Mouse (Mus musculus): ENCODE data around the gene Ywhaq.
"Not testable (repeated sequence)": the region's sequence is repeated elsewhere in the genome, so short reads cannot be mapped to it uniquely, and the experiment has no call there.

Gene Ywhaq

DNA sequence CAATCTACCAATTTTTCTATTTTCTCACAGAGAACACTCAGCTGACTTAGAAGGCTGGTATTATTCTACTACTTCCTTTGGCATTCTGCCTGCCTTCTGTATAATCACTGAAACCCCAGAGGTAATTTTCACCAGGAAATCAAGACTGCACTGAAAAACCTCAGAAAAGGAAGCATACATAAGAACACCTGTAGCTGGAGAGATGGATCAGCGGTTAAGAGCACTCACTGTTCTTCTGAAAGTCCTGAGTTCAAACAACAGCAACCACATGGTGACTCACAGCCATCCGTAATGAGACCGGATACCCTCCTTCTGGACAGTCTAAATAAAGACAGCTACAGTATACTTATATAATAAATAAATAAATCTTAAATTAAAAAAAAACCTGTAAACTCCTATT, 7.8 kb downstream of the Ywhaq start:
- peak; percentile 20 for DNase-seq (ENCODE audit: low read depth, low spot score)

DNA sequence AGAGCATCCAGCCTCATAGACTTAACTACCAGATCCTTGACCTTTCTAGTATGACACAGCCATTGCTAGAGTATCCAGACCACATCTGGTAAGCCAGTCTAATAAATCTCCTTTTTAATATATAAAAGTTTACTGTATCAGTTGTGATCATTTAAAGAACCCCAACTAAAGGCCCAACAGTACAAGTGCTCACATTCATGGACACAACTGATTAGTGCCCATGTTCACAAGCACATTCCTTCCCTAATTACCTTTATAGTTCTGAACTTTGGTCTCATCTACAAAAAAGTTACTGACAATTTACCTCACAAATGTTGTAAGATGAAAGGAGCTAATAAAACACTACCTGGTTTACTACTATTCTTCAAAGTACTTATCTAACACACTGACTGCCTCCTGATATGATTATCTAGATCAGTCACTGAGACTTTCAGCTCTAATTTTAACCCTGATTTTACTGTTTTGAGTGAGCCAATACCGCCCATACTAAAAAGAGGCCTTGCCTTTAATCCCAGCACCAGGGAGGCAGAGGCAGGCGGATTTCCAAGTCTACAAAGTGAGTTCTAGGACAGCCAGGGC, 8.6 kb downstream of the Ywhaq start:
- no peak for DNase-seq (ENCODE audit: low read depth, low spot score)

DNA sequence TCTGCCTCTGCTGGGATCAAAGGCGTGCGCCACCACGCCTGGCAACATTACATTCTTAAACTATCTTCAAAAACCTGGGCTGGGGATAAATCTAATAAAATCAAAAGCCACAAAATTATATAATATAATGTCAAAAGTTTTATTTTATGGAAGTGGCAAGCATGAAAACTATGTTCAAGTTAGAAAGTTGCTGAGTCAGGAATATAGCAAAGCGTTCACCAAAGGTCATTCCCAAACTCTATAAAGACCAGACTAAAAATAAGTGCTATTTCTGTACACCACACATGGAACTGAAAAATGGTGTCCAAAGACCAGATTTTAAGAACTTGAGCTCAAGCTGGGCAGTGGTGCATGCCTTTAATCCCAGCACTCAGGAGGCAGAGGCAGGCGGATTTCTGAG, 14.7 kb downstream of the Ywhaq start:
- DNase-seq (ENCODE audit: low read depth, low spot score), result no peak

DNA sequence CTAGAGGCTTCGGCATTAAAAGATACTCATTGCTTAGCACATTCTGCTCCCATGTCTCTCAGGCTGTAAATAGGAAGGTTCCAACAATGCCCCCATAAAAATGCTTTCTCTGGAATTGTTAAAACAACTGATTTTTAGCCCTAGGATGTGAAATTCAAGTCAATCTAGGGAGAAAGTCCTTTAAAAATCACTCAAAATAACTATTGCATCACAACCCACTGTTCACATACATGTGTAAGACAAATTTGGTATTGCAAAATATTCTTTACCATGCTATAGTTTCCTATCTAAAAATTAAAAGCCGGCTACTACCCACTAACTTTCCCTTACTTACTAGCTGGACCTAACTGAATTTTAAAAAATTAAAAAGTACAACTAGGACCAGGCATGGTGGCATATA, 31.2 kb downstream of the Ywhaq start:
- no peak for DNase-seq (ENCODE audit: low read depth, low spot score)

DNA sequence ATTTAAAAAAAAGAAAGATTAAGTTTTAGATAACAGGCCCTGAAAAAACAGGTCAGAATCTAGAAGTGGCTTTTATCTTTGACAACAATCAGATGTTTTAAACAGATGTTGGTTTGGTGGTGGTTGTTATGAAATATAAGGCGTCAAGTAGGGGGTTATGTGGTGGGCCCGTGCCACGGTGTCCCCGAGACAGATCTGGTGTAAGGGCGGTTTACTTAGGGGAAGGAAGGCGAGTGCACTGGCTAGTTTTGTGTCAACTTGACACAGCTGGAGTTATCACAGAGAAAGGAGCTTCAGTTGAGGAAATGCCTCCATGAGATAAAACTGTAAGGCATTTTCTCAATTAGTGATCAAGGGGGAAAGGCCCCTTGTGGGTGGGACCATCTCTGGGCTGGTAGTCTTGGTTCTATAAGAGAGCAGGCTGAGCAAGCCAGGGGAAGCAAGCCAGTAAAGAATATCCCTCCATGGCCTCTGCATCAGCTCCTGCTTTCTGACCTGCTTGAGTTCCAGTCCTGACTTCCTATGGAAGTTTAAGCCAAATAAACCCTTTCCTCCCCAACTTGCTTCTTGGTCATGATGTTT, 38.6 kb downstream of the Ywhaq start:
- DNase-seq (ENCODE audit: low read depth, low spot score), result not testable (repeated sequence)

DNA sequence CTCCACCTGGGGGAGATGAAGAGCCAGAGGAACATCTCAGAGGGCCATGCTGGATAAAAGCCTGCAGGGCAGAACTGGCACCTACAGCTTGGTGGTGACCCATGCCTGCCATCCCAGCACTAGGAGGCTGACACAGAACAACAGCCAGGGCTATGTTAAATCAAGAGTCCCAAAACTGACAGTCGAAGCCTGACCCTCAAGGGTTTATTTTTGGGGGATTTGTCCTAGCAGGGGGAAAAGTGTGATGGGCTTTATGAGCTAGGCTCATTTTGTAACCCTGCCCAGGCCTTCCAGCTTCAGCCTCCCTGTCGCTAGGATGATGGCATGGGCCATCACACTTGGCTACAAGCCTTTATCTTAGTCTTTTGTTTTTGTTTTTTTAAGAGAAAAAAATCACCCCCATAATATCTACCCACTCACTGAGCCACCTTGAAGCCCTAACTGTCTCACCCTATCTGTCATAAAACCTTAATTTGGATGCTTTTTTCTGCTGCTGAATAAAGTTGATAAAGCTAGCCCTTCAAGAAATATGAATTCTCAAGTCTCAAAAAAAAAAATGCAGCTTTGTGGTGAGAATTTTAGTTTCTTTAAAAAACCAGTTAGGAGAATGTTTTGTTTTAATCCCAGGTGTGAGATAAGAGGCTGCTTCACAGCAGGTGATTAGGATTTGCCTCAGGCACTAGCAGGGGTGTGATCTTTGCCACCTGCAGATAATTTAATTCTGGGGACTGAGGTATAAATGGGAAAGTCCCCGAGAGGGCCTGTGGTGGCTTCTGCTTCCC, 41.9 kb downstream of the Ywhaq start:
- DNase-seq (ENCODE audit: low read depth, low spot score), result peak; percentile 8

DNA sequence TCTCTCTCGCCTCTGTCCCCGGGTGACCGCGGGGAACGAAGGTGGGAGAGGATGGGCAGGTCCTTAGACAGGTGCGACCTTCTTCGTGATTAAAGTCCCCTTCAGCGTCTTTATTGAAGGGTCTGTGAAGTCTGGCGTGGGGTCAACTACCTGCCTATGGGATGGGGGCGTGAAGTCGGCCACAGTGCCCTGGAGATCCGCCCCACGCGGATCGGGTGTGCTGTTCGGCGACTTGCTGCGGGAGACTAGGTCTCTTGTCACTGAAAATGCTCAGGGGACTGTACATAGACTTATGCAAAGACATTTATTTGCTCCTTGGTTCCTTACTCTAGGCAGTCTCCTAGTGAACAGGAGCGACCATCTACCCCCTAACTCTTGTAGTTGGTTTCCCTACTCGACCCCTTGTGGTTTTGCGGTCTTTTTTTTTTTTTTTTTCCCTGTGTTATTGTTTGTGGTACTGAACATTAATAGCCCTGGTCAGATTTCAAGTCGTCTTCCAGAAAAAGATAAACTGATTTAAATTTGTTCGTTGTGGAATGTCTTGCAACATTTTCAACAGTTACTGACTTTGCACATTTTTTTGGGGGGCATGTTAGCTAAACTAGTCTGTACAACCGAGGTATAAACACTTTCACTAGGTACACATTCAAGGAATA, 43.5 kb downstream of the Ywhaq start:
- DNase-seq (ENCODE audit: low read depth, low spot score), result no peak

DNA sequence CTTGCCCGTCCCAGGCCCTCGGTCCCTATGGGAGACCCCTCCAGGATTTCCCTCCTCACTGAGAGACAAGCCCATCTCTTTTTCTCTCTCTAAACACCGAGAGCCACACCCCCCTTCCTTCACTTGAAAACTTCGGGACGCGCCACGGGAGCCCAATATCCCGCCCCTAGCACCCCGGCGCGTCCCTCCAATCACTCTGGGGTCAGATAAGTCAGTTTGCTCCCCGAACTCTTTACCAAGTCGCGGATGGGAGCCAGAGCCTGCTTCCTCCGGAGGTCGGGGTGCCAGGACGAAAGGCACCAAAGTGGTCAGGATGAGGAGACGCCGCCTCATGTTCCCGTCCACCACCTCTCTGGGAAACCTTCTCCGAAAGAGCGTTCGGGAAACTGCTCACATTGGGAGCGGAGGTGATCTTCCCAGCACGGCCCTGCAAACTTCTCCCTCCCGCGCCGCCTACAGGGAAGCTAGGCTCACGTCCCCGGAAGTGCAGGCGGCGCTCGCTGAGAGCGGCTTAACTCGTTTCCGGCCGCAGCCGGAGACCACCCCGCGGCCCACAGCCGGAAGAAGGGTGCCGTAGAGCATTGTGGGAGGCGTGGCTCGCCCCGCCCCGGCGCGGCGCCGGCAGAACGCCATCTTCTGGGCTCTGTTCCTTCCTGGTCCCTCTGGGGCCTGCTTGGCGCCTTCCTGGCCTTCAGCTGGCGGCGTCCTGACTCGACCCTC, 44.2 kb downstream of the Ywhaq start, which contains the start of gene Adam17:
Gene Adam17 (minus strand): TSS at position 533 of the 720 bp plus-strand sequence.
- DNase-seq (ENCODE audit: low read depth, low spot score), result peak; percentile 97

DNA sequence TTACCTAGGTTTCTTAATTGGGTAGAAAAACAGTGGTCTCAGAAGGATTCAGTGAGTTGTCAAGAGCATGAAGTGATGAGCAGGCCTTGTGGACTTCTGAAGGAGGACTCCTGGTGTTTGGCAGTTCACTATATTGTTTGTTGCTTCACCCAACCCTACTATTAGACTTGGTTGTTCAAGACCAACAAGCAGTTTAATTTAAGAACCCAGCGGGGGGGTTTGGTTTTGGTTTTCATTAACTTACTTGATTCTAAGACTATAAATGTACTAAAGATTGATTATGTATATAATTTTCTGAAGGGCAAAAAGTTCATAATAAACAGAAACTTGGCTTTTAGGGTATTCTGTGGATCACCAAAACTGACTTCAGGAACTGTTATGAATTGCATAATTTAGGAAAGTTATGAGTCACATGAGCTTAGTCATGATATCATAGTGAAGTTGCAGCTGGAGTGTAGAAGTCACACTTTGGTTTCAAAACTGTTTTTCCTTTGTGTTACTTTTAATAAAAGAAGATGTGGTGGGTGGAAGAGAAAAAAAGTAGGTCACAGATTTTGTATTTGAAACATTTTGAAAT, 47.3 kb downstream of the Ywhaq start:
- DNase-seq (ENCODE audit: low read depth, low spot score), result no peak

DNA sequence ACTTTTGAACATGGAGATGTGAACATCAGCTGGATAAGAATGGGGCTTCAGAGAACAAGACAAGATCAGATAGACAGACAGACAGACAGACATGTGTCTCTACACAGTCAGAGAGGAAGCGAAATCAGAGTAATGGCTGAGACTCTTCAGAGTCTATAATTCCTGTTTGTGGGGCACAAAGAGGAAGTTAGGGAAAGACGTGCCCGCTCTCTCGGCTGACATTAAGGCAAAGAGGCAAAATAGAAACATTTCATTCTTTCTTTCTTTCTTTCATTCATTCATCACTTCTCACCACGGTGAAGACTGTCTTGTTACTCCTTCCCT, 48.4 kb downstream of the Ywhaq start:
- DNase-seq (ENCODE audit: low read depth, low spot score), result no peak

DNA sequence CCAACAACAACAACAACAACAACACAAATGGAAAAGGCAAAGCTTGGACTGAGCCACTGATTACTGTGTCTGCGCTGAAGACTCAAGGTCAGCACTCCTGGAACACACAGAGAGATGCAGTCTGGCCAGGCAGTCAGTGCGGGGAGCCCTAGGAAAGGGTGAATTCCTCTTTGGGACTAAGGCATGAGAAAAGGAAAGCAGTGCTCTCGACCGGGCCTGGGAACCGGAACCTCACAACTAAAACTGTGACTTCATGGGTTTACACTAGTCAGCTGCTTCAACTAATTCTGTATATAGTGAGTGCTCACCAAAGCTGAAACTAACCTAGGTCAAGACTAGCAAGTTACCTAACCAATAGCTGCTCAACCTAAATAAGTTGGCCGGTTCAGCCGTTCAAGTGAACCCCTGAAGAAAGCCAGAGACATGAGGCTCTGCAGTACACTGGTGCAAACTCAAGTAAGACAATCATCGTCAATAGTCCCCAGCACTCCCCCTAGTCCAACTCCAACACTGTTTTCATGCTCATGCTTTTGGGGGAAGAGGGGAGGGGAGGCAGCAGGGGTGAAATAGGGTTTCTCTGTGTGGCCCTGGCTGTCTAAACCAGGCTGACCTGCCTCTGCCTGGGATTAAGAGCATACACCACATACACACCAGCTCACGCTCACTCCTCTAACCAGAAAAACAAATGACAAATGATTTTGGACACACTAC, 48.9 kb downstream of the Ywhaq start:
- no peak for DNase-seq (ENCODE audit: low read depth, low spot score)

DNA sequence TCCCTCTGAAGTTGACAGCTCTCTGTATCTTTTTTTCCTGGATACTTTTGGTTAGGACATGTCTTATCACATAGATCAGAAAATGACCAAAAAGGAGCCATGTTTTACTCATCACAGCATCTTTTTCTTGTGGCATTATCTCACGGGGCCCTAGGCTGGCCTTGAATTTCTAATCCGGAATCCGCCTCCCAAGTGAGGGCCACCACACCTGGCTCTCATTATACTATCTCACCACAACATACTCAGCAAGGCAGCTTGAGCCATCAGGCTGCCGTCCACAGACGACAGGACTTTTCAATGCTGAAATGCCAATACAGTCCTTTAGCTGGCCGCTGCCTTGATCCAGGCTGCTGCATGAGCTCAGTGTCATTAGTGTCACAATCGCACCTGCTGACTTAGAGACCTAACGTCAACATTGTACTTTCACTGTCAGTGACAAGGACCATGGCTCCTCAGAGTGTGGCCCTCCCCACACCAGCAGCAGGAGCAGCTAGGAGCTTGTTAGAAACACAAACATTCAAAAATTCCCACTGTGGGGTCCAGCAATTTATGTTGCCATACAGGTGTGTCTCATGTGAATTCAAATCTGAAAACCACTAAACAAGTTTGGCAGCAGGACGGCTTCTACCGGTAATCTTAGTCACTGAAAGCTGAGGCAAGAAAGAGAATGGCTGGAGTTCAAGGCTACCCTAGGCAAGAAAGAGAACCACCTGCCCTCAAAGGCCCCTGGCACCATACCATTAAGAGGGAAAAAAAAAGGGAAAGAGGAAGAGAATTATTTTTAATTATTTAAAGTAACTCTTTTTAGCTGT, 52.6 kb downstream of the Ywhaq start:
- DNase-seq (ENCODE audit: low read depth, low spot score), result no peak

DNA sequence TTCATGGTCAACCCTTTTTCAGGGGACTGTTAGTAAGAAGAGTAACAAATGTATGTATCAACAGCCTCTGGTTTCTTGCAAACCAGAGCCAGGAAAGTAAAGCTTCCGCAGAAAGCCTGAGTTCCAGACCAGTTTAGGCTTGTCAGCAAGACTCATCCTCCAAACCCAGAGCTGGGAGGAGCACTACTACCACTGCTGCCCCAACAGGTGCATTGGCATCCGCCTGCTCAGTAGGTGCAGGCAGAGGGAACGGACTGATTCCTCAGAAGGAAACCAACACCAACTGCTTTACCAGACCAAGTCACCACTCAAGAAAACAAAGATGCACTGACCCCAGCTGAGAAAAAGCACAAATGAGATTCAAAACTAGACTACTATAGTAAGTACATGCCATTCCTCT, 54.2 kb downstream of the Ywhaq start:
- DNase-seq (ENCODE audit: low read depth, low spot score), result no peak

DNA sequence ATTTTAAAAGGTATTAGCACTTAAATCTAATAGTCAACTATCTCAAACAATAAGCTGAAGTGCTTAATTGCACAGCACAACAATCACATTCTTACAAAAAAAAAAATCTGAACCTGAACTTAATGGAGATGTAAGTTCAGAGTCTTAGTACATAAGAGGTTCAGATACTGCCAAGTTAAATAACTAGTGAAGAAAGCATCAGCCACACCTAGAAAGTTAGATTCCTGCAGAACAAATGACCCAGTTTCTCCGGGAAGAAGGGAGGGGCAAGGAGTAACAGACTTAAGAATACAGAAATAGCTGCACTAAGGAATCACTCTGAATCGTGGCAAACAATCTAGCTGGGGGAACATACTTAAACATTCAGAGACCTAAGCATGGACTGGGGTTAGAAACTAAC, 54.8 kb downstream of the Ywhaq start:
- DNase-seq (ENCODE audit: low read depth, low spot score), result no peak

DNA sequence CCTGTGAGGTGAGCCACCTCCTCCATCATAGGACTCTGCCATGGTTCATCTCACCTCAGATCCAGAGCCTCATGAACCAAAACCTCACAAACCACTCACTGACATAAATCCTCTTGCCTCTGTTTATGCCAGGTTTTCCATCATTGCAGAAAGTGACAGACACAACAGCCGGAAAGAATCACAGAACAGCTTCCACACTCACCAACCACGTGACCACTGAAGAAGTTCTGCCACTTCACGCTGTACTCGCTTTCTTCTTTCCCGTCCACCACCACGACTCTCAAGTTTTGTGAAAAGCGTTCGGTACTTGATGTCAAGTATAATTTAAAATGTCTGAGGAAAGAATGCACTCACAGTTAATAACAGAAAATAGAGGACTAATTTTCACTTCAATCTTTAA, 63.8 kb downstream of the Ywhaq start:
- DNase-seq (ENCODE audit: low read depth, low spot score), result no peak

DNA sequence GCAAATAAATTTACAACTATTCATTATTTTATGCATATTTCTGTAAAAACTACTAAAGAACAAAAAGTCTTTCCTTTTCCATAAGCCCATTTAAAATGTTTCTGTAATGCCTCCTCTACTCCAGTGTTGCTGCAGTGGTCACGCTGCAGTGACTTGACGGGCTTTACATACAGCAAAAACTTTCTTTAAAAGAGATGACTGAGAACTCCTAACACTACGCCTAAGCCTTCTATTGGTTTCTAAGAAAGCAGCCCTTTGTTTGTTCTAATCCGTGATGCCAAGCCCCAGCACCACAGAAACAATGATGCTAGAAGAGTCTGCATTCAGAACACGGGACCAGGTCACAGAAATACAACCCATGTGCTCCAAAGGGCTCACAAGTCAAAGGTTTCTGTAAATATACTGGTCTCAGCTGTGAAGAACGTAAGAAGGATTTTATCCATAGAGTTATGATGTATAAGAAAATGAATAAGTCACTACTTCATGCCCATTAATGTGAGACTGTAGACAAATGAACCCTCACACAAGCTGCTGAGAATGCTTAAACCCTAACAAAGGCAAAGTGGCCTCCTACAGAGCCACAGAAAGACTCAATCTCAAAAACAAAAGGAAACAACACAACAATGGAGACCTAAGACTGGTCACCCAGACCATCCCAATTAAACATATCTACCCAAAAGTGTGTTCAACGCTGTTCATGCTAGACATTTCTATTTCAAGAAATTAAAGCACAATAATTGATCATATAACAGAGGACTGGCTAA, 67.1 kb downstream of the Ywhaq start:
- no peak for DNase-seq (ENCODE audit: low read depth, low spot score)

DNA sequence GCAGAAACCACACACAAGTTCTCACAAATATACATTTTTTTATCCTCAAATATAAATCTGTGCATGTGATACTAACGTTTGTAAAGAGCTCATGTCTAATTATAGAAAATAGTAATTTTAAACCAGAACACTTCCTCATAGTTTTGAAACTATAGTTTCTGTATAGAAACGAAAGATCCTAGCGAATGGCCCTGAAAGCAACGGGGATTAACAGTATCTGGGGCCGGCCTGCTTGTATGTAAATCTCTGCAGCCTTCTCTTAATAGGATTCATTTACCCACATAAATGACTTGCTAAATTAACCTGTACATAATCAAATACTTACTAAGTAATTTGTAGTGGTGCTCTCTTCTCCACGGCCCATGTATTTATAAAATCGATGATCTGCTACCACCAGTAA, 70.5 kb downstream of the Ywhaq start:
- no peak for DNase-seq (ENCODE audit: low read depth, low spot score)

DNA sequence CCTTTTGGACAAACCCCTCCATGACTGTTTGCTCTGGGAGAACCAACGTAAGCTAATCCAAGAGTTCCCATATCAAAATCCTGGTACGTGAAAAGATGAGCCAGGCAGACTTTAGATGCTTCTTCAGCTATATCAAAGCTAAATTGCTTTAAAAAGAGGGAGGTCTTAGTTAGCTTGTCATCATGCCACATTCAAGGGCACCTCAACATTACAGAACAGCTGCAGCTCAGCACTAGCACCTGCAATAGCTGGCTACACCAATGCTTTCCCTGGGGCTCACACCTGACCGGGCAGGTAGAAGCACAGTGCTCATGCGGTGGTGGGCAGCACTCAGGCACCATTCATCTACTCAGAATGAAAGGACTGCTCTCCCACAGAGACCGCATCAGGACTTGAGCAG, 76.8 kb downstream of the Ywhaq start:
- DNase-seq (ENCODE audit: low read depth, low spot score), result no peak

Data from CD4-positive, CD25-positive, alpha-beta regulatory T cell, adult 2 months (primary cell).